Mouse (Mus musculus) frontal cortex, postnatal 14 days (tissue): ENCODE measurements at regions not wholly inside any gene's neighbourhood (a gene's known extent, or its start where the extent isn't known, plus 50 kb on each side); places are given as distances from the start of the nearest gene placed in this dataset.

ENCODE experiments used
- DNase-seq, 2 experiments: peaks; one replicate each; pipeline ENCODE4 v3.0.0; 2022; ENCODE audit warnings: low spot score in 2 of 2

DNA sequence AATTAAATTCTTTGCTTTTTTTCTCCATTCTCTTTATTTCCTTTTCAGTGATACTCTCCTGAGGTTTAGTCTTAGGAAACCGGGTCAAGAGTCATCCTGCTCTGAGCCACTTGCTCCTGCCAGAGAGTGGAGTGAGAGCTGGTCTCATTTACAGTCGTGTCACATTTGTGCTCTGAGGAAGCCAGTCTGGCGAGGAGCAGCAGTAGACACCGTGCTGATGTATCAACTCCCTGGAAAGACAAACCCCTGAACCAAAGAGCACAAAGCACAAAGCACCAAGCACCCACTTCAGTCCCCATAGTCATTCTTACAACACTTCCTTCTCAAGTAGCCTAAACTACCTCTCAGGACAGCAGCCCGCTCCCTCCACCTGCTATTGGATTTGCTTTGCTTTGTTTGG lies 390.7 kb downstream of the Wdr11 start:
- no peak for DNase-seq

DNA sequence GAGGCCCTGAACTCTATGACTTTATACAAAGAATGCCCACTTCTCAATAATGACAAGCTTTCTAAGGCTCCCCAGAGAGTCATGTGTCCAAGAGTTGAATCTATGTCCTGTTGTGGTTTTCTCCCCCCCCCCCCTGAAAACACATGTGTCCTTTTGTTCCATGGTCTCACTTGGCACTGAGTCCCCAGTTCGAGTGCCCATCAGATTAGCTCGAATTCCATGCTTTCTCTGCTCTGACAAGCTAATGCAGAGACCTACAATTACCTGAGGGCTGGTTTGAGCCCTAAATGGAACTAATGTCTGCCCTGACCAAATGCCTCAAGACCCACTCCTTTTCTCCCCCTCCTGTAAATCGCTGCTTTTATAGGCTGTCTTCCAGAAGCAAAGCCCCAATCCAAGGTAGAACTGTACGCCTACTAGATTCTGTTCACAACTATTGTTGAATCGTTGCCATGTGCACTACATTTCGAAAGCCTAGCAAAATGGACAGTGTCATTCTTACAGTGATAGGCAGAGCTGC lies 392.0 kb downstream of the Wdr11 start:
- no peak for DNase-seq

DNA sequence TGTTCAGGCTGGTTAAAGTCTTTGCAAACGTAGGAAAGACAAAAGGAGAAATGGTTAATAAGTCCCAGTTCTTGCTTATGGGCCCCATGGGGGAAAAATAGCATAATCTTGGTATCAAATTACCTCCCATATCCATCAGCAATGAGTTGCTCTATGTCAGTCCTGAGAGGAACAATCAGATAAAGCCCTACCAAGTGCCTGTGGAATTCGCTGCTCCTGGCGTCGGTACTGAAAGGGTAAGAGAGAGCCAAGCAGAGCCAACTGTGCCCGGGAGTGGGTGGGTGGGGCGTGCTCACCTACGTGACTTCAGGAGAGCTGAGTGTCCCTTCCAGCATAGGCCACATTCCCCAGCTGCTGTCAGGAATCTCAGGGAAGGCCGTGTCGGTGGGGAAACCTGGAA lies 392.7 kb downstream of the Wdr11 start:
- no peak for DNase-seq

DNA sequence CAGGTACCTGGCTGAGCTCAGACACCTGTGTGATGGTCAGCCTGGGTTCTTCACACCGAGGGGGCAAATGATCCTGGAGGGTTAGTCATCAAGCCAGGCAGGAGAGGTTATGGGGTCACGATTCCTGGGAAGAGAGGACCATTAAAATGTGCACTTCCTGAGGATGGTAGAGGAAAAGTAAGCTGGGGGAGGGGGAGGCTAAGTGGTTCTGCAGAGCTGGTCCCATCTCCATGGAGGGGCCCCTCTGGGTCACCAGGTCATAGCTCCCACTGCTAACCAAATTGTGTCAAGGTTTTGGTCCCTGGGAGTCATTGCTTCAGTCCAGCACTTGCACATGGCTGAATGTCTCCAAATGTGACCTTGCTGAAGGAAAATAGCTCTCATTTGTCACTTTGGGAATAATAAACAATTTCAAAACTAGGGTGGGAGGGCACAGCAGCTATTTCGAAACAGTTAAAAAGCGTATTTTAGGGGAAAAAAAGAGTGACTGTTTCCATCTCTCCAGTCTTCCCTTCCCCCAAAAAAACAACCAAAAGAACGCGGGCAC lies 395.5 kb downstream of the Wdr11 start:
- DNase-seq, result no peak

DNA sequence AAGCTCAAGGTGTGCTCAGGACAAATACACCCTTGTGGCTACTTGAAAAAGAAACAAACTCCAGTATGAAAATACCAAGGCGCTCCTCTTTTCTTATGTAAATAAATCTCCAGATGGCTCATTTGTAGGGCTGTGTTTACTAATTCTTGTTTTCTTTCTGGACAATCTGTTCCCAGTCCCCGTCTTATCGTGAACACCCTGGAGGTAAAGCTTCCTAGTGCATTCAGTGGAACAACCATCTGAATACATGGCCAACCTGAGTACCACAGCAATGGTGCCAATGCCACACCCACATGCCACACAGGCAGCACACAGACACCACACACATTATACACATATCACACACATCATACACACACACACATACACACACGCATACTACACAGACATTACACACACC lies 396.1 kb downstream of the Wdr11 start:
- DNase-seq, result no peak

DNA sequence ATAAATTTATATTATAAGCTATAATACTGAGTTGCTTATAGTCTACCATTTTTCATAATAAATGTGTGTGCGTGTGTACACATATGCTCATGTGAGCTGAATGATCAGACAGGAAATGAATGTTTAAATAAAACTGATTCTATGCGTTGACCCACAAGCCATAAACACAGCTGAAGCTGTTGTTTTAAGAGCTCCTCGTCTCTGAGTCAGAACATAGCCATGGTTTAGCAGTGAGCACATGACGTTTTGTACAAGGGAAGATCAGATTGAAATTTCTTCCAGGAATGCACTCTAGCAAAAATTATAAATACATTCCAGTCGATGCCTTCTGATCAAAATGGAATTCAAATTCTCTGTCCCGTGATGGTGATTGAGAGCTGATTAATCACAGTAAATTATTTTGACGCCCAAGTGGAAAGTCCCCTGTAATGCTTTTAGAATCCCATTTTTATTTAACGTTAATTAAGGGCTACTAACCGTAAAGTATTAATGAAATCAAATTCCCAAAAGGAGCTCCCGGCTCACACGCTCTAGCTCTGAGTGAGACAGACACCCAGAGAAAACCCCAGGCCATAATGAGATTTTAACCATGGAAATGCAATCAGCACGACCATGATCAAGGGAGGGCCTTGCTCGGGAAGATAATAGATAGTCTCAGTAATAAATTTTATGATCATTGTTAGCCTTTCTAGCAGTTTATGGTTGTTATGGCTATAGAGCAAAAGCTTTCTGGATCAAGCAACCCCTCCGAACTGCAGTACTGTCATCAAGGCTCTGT lies 402.0 kb downstream of the Wdr11 start:
- DNase-seq, result no peak

DNA sequence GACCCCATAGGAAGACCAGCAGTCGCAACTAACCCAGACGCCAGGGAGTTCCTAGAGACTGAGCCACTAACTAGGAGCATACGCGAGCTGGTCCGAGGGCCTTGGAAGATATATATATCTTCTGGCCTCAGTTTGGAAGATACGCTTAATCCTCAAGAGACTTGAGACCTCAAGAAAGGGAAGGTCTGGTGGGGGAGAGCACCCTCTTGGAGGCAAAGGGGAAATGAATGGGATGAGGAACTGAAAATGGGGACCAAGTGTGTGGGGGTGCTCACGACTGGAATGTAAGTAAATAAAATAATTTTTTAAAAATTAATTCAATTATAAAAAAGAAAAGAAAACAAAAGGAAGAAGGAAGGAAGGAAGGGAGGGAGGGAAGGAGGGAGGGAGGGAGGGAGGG lies 403.9 kb downstream of the Wdr11 start:
- DNase-seq, result no peak

DNA sequence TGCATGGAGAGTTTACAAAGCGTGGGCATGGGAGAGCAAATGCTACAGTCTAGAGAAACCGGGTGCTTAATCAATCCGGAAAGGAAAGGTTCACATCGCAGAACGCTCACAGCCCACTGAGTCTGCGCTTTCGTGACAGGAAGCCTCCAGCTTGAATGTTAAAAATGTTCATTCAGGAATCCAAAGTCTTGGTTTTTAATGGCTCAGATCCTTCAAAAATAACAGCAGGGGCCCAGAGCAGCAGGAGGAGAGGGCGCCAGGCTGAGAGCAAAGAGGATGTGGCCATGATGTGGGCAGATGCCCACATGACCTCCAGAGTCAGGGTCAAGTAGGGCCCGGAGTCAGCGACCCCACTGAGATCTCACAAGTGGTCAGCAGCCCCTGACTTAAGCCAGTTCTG lies 409.4 kb downstream of the Wdr11 start:
- DNase-seq, result peak; percentile 28

DNA sequence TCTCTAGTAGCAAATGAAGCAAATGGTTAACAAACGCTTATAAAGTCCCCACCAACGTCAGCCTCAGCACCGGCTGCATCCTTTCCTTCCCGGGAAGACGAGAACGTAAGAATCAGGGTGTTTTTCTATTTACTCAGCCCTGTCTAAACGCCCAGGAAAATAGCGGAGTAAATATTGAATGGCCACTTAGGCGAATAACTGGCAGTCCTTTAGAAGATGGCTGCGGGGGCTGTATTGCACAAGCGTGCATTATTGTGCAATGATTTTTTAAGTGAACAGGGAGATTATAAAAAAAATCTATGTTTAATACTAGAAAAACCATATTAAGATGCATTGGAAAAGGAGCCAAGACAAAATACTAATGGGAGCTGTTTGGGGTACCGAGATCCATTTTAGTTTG lies 410.3 kb downstream of the Wdr11 start:
- DNase-seq, result no peak

DNA sequence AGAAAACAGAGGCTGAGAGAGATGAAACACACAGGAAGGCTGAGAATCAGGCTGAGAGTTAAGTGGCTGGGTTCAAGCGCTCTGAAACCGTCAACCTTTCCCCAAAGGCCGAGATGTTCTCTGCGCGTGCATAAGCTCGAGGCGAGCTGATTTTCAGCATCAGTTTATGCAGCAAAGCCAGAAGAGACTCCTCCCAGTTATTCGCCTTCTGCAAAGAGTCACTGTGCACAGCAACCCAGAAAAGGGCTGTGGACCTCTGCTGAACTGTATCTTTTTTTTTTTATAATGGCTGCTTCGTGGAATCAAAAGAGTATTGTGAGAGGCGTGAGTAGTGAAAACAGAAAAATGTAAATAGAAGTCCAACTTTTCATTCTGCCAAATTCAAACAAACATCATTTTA lies 413.7 kb downstream of the Wdr11 start:
- no peak for DNase-seq

DNA sequence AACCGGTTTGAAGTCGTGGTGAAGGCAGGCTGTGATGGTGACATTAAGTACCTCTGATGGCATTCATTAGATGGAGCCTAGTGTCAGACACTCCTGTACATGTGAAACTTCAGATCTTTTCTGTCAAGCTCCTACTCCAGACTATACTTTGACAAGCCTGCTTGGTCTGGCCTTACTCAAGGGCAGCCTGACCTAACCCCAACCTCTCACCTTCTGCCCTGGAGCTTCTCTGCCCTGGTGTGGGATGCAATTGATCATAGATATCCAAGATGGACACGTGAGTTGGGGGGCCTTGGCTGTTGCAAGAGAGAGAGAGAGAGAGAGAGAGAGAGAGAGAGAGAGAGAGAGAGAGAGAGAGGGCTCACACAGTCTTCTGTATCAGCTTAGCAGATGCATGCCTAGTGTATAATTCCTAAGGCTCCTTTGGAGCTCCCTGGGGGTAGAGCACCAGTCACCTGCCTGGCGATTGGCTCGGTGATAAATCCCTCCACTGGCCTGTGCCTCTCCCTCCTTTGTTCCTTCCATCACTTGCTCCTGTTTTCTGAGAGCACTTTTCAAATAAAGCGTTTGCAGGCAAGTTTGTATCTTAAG lies 416.4 kb downstream of the Wdr11 start:
- no peak for DNase-seq

DNA sequence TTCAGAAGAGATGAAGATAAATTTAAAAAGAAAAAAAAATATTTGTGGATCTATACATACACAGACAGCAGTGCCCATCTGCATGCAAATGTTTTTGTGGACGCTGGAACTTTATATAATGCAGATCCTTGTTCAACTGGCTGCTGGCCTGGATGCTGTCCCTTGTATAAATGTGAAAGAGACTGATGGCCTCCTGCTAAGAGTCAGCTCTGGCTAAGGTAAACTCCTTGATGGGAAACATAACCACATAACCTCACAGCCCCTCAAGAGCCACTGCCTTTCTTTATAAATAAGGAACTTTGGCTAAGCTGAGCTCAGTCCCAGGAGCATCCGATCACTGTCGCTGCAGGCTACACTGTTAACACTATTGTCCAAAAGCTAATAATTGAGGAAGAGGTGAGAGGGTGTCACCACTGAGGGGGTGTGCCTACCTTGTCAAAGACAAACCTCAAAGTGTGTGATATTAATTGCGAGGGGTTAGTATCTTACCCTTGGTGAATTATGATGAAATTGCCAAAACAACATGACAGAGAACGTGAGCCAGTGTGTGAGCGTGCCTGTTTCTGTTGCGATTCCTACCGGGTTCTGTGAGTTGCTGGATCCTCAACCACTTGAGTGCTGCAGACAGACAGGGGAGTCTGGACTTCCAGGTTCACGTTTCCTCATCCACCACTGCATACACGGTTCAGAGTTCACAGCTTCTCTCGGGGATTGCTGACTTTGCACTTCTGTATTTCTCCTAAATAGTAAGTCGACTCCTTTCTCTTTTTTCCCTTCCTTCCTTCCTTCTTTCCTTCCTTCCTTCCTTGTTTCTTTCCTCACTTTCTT lies 417.1 kb downstream of the Wdr11 start:
- no peak for DNase-seq

DNA sequence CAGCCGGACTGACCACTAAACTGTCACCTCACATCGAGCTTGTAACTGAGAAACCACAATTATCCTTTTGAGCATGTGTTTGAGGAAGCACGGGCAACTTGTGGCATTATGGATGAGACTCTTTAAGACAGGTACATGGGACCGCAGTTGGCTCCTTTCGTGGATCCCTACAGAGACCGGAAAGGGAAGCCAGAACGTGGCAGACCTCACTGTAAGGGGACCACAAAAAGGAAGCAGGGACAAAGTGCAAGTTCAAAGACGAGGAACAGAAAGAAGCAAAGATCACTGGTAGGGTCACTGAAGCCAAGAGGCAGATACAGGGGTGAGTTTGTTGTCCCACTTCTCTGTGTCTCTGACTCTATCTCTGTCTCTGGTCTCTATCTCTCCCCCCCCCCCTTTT lies 420.4 kb downstream of the Wdr11 start:
- no peak for DNase-seq

DNA sequence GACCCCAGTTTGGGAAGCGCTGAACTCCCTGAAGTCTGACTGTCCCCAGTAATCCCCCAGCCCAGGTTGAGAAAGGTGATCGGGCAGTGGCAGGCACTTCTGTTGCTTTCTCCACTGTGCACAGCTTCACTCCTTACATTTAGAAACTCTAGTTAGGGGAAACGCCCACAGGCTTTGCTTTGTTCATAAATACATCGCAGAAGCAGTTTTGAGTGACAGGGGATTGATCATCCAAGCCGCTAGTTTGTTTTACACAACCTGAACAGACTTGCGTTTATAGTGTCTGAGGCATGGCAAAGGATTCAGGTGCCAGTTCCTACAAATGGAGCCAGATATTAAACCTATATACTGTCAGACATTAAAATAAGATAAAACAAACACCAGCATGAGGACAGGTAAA lies 421.4 kb downstream of the Wdr11 start:
- no peak for DNase-seq

DNA sequence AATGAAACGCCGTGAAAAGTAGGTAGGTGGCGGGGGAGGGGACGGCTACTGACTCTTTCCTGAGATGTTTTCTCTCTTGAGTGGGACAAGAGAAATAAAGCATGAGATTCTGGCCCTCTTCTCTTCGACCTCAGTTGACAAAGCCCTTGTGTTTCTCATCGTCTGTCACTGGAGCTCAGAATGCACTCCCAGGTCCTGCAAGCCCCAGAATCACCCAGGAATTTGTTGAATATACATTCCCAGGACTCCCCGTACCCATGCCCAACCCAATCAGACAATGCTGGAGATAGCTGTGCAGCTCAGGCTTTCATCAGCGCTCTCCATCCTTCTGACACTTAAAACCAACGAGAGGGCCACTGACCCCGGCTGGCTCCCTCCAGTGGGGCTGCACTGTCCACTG lies 422.9 kb downstream of the Wdr11 start:
- no peak for DNase-seq

DNA sequence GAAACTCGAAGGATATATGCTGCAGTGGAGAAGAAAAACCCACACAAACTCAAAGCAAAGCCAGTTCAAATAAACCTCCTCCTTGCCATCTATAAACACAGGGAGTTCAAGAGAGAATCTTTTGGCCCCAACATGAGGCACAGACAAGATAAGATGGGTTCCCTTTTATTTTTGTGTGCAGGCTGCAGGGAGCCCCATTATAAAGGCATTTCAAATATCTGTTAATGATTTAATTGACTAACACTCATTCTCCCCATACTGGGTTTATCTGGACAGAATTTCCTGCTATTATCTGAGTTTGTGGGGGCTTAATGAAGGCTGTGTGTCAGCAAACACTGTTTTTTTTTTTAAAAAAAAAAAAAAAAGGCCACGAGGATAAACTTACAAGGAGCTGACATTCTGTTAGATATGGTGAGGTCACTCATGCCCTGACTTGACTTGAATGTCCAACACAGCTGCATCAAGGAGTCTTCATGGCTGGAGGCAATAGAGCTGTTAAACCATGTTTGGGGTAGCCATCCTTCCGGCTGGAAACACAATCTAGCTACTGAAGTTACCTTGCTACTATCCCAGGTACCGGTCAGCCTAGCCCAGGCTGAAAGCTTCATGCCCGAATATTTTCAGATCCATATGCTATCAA lies 423.8 kb downstream of the Wdr11 start:
- DNase-seq, result no peak

DNA sequence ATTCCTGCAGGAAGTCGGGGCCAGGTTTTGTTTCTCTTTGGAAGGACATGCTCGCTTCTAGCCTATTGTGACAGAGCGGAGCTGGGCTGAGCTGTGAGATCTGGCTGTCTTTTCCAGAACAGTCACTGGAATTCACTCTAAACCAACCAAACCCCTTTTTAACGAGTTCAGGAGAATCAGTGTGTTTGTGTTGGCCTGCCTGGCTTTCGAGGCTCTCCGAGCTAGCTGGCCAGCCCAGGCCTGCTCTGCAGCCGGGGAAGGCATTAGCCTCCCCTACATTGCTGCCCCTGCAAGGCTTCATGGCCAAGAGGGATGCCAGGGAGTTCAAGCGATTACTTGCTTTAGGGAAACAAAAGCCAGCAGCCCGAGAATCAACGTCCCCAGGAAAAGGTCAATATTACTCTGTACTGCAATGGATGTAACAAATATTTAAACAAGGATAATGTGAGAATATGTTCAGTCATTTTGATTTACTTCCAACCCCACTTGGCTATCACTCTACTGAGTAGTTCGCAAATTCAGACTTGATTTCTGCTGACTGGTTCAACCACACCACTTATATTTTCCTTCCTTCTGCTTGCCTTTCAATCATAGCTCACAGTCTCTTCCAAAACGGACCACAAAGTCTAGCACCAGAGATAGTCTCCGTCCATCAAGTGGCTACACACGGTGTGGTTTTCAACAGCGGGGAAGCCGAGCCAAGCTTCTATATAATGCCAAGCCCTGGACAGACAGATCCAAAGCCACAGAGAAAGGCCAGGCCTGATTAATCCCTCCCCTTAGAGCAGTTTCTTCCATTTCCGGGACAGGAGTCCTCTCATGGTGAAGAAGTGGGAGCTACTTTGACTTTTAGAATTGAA lies 424.6 kb downstream of the Wdr11 start:
- DNase-seq, result no peak

DNA sequence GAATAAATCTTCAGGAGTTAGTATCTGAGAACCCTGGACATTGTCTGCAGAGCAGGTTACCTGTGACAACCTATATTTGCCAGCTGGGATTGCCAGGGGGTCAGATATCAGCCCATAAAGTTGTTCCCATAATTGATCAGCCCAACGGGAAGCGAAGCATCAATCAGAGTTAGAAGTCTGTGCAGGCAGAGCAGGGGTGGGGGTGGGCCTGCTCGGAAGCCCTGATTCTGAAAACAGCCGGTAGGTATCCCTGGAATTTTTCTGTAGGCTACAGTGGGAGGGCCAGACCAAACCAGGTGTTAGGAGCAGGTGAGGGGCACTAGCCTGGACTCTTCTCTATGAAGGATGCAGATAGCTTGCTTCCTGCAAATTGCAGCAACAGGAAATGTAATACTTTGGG lies 427.2 kb downstream of the Wdr11 start:
- DNase-seq, result no peak

DNA sequence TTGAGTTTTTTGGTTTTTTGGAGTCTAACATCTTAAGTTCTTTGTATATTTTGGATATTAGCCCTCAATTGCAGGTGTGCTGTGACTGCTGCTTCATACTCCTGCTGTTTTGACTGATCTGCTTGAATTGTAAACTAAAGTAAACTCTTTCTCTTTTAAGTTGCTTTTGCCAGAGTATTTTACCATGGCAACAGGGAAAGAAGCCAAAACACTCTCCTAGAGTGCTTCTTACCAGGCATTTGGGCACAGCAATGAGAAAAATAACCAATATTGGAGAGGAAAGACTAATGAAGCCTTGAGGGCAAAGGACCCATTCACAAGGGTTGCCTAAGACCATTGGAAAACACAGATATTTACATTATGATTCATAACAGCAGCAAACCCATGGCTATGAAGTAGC lies 437.3 kb downstream of the Wdr11 start:
- DNase-seq, result no peak

DNA sequence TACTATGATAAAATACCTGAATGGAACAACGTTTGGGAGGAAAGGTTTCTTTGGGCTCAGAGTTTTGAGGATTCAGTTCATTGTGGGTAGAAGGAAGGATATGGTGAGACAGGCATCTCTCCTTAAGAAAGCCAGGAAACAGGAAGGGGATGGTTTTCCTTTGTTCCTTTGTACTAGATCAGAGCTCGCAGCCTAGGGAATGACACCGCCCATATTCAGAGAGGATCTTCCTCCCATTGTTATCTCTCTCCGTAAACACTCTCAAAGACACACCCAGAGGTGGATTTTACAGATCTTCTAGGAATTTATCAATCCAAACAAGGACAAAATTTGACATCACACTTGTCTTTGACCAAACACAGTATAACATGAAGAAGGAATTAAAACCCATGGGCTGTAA lies 439.0 kb downstream of the Wdr11 start:
- no peak for DNase-seq

DNA sequence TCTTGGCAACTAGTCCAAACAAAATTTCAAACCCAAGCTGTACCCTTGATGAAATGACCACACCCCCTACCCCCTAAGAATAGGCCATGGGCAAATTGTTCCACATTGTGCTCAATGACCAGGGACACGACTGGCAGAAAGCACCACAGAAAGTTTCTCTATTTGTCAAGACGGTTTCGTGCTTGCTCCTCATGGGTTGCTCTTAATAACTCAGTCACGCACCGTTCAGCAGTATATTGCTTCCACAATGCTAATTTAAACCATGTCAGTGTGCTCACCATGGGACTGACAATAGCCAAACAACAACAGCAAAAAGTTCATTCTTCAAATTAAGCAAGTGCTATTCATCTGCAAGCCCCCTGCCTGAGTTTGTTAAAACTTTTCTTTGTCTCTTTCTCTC lies 444.6 kb downstream of the Wdr11 start:
- DNase-seq, result no peak
